Mouse (Mus musculus): ENCODE data around the gene Speg. TPM values are rescaled to one million over a fixed set of nuclear protein-coding genes. Genes with fewer than 3 reads are reported as not detected.
A peak's percentile ranks its signal among the peaks of the same experiment; 100 is the strongest.

The Speg gene
- total RNA-seq, 2 experiments from 2014 or later, result not detected

GRCm38 (mm10) chr1:75425796-75426471 is 50.8 kb downstream of the Speg start:
- no peak for ATAC-seq (replicated peaks; ENCODE audit: low FRiP score, poor library complexity, severe bottlenecking)

- no peak for ATAC-seq (replicated peaks; ENCODE audit: low FRiP score, poor library complexity, severe bottlenecking)
Measured at GRCm38 (mm10) chr1:75435475-75436328, 60.6 kb downstream of the Speg start, which contains the start of gene Gmppa. Gene Gmppa, plus strand, starts transcription at chr1:75435930.

- no peak for ATAC-seq (replicated peaks; ENCODE audit: low FRiP score, poor library complexity, severe bottlenecking)
Measured at GRCm38 (mm10) chr1:75438782-75439181, 63.7 kb downstream of the Speg start.

- no peak for ATAC-seq (replicated peaks; ENCODE audit: low FRiP score, poor library complexity, severe bottlenecking)
Measured at GRCm38 (mm10) chr1:75440661-75441060, 65.6 kb downstream of the Speg start.

- no peak for ATAC-seq (replicated peaks; ENCODE audit: low FRiP score, poor library complexity, severe bottlenecking)
Measured at GRCm38 (mm10) chr1:75441471-75441996, 66.4 kb downstream of the Speg start.

- no peak for ATAC-seq (replicated peaks; ENCODE audit: low FRiP score, poor library complexity, severe bottlenecking)
Measured at GRCm38 (mm10) chr1:75442171-75442570, 67.1 kb downstream of the Speg start.

GRCm38 (mm10) chr1:75442811-75443210 is 67.7 kb downstream of the Speg start:
- no peak for ATAC-seq (replicated peaks; ENCODE audit: low FRiP score, poor library complexity, severe bottlenecking)

GRCm38 (mm10) chr1:75443247-75444024 is 68.3 kb downstream of the Speg start:
- no peak for ATAC-seq (replicated peaks; ENCODE audit: low FRiP score, poor library complexity, severe bottlenecking)

- ATAC-seq (replicated peaks; ENCODE audit: low FRiP score, poor library complexity, severe bottlenecking), result no peak
Measured at GRCm38 (mm10) chr1:75444208-75444607, 69.1 kb downstream of the Speg start.

GRCm38 (mm10) chr1:75445141-75445701 is 70.1 kb downstream of the Speg start:
- no peak for ATAC-seq (replicated peaks; ENCODE audit: low FRiP score, poor library complexity, severe bottlenecking)

GRCm38 (mm10) chr1:75445751-75446611 is 70.9 kb downstream of the Speg start:
- ATAC-seq (replicated peaks; ENCODE audit: low FRiP score, poor library complexity, severe bottlenecking), result peak; percentile 58; the same call in 1 of the 2 replicates

- no peak for ATAC-seq (replicated peaks; ENCODE audit: low FRiP score, poor library complexity, severe bottlenecking)
Measured at GRCm38 (mm10) chr1:75446656-75447055, 71.6 kb downstream of the Speg start.

- no peak for ATAC-seq (replicated peaks; ENCODE audit: low FRiP score, poor library complexity, severe bottlenecking)
Measured at GRCm38 (mm10) chr1:75447265-75448051, 72.4 kb downstream of the Speg start.

- no peak for ATAC-seq (replicated peaks; ENCODE audit: low FRiP score, poor library complexity, severe bottlenecking)
Measured at GRCm38 (mm10) chr1:75448052-75448431, 72.9 kb downstream of the Speg start.

- no peak for ATAC-seq (replicated peaks; ENCODE audit: low FRiP score, poor library complexity, severe bottlenecking)
Measured at GRCm38 (mm10) chr1:75448937-75449336, 73.8 kb downstream of the Speg start.

- no peak for ATAC-seq (replicated peaks; ENCODE audit: low FRiP score, poor library complexity, severe bottlenecking)
Measured at GRCm38 (mm10) chr1:75449377-75450135, 74.5 kb downstream of the Speg start.

GRCm38 (mm10) chr1:75450314-75451005 is 75.4 kb downstream of the Speg start, which contains the start of gene Asic4:
Gene Asic4, plus strand, starts transcription at chr1:75450436.
- no peak for ATAC-seq (replicated peaks; ENCODE audit: low FRiP score, poor library complexity, severe bottlenecking)

Data from erythroblast, adult 5-6 weeks (primary cell).